Mouse (Mus musculus): ENCODE measurements at regions not wholly inside any gene's neighbourhood (a gene's known extent, or its start where the extent isn't known, plus 50 kb on each side); places are given as distances from the start of the nearest gene placed in this dataset.

GRCm38 (mm10) chr16:55663946-55664345 is 174.8 kb downstream of the Nfkbiz start:
- no peak for DNase-seq (ENCODE audit: extremely low spot score)

- DNase-seq (ENCODE audit: extremely low spot score) = no peak
Measured at GRCm38 (mm10) chr16:55636667-55637450, 201.8 kb downstream of the Nfkbiz start.

GRCm38 (mm10) chr16:55636224-55636623 is 202.5 kb downstream of the Nfkbiz start:
- DNase-seq (ENCODE audit: extremely low spot score) = no peak

GRCm38 (mm10) chr16:55634691-55635090 is 204.0 kb downstream of the Nfkbiz start:
- DNase-seq (ENCODE audit: extremely low spot score) = no peak

- no peak for DNase-seq (ENCODE audit: extremely low spot score)
Measured at GRCm38 (mm10) chr16:55632220-55632619, 206.5 kb downstream of the Nfkbiz start.

DNA sequence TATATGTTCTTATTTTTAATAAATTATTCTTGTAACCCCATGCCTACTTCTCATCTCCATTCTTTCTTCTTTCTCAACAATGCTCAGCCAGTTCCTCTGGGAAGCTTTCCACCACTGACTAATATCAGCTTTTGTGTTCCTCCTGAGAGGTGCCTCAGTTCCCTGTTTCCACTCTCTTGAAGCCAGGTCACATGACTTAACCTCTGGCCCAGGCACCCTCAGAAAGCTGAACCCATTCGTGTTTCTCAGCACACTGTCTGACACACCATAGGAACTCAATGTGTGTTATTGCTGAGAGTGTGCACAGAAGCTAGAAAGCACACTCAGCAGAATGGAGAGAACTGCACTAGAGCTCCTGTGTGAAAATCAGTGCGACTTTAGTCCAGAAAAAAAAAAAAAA is 207.1 kb downstream of the Nfkbiz start:
- no peak for DNase-seq (ENCODE audit: extremely low spot score)

- no peak for DNase-seq (ENCODE audit: extremely low spot score)
Measured at GRCm38 (mm10) chr16:55631048-55631447, 207.7 kb downstream of the Nfkbiz start.

GRCm38 (mm10) chr16:55627531-55627930 is 211.2 kb downstream of the Nfkbiz start:
- no peak for DNase-seq (ENCODE audit: extremely low spot score)

DNA sequence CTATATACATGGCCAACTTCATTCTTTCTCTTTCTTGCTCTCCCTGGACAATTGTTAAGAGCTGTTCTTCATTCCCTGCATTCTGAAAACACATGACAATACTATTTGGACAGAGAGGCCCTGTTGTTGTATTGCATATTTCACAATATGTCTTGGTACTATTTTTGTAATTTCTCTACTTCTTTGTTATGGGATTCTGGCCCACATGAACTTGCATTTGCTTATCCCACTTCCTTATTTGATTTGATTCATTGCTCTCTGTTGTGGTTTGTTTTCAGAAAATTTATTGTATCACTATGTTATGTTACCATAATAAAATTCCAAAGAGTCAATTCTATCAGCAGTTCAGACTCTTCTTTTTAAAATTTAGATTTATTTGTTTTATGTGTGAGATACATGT is 215.3 kb downstream of the Nfkbiz start:
- no peak for DNase-seq (ENCODE audit: extremely low spot score)

DNA sequence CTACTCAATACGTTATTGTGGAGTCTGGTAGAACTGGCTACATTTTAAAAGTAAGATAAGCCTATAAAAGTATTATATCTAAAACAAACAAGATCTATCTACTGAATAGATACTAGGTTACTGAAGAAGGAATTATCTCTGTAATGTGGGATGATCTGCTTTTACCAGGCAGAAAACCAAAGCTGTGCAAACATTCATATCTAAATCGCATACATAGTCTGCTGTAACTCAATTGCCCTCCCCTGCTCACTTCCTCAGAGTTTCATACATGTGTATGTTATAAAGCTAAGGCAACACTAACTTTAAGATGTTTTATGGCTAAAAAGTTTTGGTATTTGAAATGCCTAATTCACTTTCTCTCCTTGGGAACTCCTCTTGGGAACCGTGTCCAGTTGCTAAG is 219.0 kb downstream of the Nfkbiz start:
- no peak for DNase-seq (ENCODE audit: extremely low spot score)

DNA sequence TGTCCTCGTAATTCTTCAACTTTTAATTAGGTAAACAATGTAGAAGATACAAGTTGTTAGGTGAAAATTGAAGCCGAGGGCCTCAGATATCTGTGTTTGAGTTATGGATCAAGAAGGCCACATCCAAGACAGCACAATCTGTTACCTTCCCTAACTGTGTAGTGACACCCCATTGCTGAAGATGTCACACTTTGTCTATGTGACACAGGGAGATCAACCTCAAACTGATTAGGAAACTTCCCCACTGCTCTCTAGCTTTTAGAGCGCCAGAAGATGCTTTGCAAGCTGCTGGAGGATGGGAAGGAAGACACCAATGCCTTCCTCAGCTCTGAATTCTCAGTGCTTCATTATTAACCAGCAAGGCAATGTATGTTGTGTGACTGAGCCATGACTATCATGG is 220.7 kb downstream of the Nfkbiz start:
- DNase-seq (ENCODE audit: extremely low spot score) = no peak

GRCm38 (mm10) chr16:55617506-55617905 is 221.2 kb downstream of the Nfkbiz start:
- peak; percentile 10 for DNase-seq (ENCODE audit: extremely low spot score)

- DNase-seq (ENCODE audit: extremely low spot score) = no peak
Measured at GRCm38 (mm10) chr16:55616408-55617120, 222.1 kb downstream of the Nfkbiz start.

DNA sequence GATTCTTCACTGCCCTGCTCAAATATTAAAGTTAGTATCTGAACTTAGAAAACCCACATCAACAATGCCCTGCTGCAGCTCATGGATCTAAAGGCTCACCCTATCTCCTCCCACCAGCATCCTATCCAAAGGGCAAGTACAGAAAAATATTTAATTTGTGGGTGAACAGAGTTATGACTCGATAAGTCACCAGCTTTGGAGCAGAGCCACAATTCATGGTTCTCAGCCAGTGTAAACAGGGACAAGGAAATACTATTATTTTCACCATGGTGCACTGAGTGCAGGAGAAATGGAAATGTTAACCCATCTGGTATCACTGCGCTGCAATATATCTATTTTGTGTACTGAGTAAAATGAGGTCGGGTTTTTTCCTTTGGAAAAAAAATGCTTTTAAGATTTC is 225.8 kb downstream of the Nfkbiz start:
- DNase-seq (ENCODE audit: extremely low spot score) = no peak

DNA sequence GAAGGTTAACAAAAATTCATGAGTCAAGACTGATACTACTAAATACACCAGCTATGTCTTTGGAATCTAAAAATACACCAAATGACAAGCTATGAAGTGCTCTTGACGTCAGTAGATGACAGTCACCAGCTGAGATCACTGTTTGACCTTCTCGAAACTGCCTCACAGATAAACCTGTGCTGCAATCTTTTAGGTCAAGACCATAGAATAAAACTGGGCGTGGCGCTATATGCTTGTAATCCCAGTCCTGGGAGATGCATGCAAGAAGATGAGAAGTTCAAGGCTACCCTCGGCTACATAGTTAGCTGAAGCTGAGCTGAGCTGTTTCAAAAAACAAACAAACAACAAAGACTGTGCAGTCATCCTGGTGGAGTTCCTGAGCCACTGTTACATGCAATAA is 226.7 kb downstream of the Nfkbiz start:
- no peak for DNase-seq (ENCODE audit: extremely low spot score)

- DNase-seq (ENCODE audit: extremely low spot score) = no peak
Measured at GRCm38 (mm10) chr16:55611172-55611571, 227.5 kb downstream of the Nfkbiz start.

- no peak for DNase-seq (ENCODE audit: extremely low spot score)
Measured at GRCm38 (mm10) chr16:55608361-55608760, 230.3 kb downstream of the Nfkbiz start.

- DNase-seq (ENCODE audit: extremely low spot score) = no peak
Measured at GRCm38 (mm10) chr16:55606447-55607239, 232.1 kb downstream of the Nfkbiz start.

DNA sequence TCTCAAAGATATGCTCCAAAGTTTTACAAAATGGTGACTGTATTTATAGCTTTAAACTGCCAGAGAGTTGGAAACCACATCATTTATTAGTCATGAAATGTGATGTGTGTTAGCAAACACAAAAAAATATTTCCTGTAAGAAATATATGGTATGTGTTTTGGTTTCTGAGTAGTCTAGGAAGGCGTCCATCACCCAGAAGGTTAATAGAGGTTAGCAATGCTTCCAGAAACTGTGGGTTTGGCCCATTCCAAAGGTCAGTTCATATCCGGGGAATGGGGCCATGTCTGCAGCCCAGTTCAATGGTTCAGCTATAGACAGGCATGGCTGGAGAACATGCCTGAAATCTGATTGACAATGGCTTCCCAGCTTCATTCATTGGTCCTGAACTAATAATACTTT is 235.1 kb downstream of the Nfkbiz start:
- DNase-seq (ENCODE audit: extremely low spot score) = no peak

DNA sequence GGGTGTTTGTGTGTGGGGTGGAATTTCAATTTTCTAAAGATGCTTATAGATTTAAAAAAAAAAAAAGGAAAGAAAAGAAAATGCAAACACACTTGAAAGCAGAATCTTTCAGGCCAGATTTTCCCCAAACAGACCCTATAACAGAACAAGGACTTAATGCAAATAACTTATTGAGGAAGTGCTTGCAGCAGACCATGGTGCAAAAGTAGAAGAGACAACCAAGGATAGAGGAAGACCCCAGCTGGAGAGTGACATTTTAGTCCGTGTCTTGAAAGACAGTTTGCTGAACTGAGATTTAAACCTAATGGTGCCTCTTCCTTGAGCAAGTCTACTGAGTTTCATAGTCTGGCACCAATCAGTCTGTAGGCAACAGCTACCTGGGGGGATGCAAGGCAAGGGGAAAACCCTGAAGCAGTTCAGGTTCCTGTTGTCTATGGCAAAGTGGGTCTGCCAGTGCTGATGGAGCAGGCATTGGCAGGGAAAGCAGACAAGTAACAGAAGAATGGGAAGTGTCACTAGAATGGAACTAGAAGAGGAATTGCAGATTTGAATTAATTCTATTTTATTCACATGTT is 249.2 kb downstream of the Nfkbiz start:
- no peak for DNase-seq (ENCODE audit: extremely low spot score)

DNA sequence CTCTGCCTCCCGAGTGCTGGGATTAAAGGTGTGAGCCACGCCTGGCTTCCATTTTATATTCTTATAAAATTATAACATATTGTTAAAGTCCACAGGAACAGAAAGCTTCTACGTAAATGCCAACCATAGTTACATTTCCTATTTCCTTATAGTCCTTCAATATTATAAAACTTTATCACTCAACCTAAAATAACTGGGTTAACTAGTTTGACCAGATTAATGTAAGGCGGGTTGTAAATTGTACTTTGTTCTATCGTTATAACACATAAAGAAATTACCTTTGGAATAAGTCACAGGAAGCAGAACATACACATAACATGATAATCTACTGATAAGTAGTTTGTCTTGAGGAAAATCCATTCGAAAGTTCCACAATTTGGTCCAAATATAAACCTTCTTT is 251.6 kb downstream of the Nfkbiz start:
- no peak for DNase-seq (ENCODE audit: extremely low spot score)

DNA sequence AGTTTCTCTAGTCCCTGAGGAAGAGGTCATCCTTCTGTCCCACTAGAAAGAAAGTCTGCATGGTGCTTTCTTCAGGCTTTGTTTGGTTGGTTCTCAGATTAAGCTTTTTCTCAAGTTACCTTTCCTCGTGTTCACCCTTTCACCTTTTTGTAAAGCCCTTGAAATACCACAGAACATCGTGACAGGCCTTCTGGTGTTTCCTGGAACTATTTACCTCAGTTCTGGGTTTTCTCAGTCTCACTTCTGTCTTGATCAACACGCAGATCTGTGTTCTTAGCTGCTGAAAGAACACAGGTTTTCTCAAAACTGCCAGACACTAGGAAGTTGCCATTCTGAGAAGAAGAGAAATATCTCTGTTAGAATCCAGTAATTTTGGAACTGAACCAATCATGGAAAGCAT is 255.8 kb downstream of the Nfkbiz start:
- no peak for DNase-seq (ENCODE audit: extremely low spot score)
